Mouse (Mus musculus) WW6 (cell line): ENCODE measurements around the gene Rnh1.

ENCODE experiments used
- DNase-seq: peaks from one replicate; pipeline ENCODE4 v3.0.0-alpha.2; 2013; ENCODE audit warnings: low read depth, low spot score

The Rnh1 gene

DNA sequence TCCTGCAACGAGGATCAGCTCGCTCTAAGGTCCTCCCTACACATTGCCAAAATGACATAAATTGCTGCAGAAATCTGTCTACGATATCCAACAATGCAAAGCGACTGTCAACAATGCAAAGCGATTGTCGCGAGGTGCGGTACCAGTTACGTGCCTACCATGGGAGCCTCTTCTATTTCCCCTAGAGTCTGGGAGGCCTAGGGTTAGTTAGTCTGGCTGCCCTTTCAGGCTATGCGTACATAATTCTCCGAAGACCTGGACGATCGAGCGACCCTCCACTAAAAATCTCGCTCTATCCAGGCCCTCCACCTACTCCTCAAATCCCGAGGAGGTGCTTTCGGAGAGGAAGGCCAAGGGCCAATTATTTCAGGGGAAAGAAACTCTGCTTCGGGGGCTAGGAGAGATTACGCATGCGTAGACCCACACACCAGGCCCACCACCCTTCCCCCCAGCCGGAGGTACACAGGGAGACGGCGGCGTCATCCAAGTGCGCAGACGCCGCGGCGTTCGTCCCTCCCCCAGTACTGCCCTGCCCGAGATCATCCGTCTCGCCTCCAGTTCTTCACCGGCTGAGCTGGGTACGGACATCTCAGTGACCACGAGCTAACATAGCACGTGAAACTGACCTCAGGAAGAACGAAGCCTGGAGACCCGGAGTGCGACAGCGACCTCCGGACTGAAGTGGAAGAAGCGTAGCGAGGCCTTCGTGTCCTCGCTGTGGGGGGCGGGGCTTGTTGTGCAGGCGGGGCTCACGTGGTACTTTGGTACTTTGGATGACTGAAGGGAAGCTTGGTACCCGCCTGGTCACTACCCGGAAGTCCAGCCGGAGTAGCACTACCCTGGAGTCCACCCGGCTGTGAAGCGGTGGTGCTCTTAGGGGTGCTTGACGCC is at the start of gene Rnh1:
Gene Rnh1, minus strand, starts transcription at position 742 of the 891 bp plus-strand sequence.
- peak; percentile 84 for DNase-seq

DNA sequence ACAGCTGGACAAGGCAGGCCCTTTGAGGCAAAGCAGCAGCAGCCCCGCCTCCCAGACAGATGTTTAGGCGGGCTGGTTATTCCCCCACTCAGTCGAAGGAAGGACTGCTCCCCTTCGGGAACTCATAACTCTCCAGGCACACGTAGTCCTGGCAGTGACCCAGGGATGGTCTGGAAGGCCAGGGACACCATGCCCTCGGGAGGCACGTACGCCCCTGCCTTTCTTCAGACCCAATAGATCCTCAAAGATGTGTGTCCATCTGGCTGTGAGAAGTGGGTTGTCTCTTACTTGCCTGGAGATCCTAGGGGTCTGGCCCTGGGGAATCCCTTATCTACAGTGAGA is 49.4 kb upstream of the Rnh1 start:
- DNase-seq: no peak

GRCm38 (mm10) chr7:141221249-141222125 is 48.8 kb upstream of the Rnh1 start:
- DNase-seq: peak; percentile 88

- no peak for DNase-seq
These were observed 47.7 kb upstream of the Rnh1 start for GRCm38 (mm10) chr7:141220377-141220776.

- DNase-seq: no peak
These were observed 47.0 kb upstream of the Rnh1 start for GRCm38 (mm10) chr7:141219558-141220099.

DNA sequence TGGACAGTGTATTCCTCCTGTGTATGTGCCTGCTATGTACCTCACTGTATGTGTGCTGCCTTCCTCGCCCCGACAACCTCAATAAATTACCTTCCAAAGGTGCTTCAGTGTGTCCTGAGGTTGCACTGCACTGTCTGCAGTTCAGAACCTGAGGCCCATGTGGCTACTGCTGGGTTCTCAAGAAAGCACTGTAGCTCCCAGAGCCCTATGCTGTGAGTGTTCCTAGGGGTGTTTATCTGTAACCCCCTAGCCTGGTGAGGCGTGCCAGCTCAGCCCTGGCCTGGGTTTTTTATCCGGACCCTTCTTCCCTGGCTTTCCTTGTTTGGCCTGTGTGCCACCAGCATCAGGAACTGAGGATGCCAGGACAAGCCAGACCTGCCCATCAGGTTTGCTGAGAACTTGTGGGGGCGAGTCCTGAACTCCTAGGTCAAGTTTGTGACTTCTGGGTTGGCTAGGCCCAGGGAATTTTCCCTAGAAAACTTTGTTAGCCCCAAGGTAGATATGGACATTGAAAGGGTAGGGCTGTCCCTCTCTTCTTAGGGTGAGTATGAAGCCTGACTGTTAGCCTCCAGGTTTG is 46.0 kb upstream of the Rnh1 start:
- no peak for DNase-seq

GRCm38 (mm10) chr7:141218141-141218540 is 45.5 kb upstream of the Rnh1 start:
- DNase-seq: no peak

- no peak for DNase-seq
These were observed 44.8 kb upstream of the Rnh1 start for GRCm38 (mm10) chr7:141217343-141218013.

- no peak for DNase-seq
These were observed 44.2 kb upstream of the Rnh1 start for GRCm38 (mm10) chr7:141216894-141217293.

DNA sequence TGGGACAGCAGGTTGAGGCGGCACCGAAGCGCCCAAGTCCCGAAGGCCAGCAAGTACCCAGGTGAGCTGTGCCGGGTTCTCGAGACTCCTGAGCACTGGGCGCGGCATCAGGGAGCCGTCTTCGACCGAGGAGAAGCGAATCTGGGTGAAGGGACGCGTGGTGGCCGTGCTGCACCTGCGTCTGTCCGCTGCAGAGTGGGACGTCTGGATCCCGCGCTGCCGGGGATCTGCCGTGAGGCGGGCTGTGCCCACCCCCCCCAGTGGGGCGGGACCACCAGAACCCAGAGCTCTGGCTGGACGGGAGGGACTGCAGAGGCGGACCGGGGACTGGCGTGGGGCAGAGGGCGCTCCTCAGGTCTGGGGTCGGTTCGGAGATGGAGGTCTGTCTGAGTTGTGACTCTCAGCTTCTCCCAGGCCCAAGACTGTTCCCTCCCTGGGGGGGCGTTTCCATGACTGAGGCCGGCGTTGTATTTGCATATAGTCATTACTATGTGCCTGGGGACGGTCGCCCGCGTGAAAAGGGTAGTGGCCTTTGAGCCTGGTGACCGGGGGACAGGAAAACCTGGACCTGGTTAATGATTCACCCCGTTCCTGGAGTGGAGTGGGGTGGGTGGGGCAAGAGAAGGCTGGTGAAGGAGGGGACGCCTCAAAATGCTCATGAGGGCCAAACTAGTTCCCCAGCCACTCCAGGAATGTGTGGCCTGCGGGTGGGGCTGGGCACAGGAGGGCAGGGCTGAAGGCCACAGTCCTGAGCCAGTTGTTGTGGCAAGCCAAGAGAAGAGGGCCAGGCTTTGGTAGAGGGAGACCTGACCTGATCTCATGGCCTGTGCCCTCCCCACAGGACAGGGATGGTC is 43.5 kb upstream of the Rnh1 start:
- DNase-seq: no peak

DNA sequence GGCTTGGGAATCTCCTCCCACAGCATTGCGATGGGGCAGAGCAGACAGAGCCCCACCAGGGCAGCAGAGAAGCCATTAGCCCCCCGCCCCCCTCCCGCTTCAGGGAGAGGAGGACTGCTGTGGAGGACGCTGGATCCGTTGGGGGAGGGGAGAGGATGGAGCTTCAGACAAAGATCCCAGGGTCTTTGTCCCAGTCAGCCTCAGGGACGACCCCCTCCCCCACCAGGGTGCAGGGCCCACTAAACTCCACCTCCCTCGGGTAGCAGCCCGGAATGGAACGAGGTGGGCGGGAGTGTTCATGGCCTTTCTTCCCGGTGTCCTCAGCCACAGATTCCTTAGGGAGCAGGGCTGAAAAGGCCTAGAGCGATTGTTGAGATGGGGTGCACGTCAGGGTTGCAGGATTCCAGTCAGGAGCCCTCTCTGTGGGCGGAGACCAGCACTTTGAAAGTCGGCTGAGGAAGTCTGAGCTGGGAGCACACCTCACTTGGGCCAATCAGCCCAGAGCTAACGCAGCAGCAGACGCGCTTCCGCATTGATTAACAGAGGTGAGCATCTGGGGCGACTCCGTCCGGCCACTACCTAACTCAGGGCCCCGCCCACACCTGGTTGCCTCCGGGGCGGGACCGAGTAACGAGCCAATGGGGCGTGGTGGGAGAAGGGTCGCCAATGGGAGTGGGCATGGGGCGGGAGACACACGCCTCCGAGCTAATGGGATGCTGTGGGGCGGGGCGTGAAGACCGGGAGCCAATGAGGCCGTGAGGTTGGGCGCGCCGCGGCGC is 42.6 kb upstream of the Rnh1 start, which contains the start of gene Rassf7:
Gene Rassf7, plus strand, starts transcription at position 760 of the 779 bp plus-strand sequence.
- peak; percentile 98 for DNase-seq

GRCm38 (mm10) chr7:141214310-141214709 is 41.7 kb upstream of the Rnh1 start:
- no peak for DNase-seq

GRCm38 (mm10) chr7:141213605-141214235 is 41.1 kb upstream of the Rnh1 start, which contains the start of gene Lmntd2:
Gene Lmntd2 (minus strand): TSS chr7:141214080.
- no peak for DNase-seq

DNA sequence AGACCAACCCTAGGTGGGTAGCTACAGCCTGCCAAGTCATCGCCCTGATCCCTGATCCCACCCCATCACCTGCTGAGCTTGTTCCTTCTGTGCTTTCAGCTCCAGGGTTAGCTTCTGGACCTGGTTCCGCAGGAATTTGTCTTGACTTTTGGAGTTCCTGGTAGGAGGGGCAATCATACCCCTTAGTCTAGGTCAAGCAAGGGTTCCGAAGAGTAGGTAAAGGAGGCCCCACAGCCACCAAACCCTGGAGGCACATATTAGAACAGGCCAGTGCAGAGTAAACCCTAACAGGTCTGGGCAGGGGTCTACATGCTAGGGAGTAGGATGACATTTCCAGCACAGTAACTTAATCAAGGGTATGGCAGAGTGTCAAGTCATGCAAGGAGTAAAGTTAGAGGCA is 40.5 kb upstream of the Rnh1 start:
- DNase-seq: no peak

DNA sequence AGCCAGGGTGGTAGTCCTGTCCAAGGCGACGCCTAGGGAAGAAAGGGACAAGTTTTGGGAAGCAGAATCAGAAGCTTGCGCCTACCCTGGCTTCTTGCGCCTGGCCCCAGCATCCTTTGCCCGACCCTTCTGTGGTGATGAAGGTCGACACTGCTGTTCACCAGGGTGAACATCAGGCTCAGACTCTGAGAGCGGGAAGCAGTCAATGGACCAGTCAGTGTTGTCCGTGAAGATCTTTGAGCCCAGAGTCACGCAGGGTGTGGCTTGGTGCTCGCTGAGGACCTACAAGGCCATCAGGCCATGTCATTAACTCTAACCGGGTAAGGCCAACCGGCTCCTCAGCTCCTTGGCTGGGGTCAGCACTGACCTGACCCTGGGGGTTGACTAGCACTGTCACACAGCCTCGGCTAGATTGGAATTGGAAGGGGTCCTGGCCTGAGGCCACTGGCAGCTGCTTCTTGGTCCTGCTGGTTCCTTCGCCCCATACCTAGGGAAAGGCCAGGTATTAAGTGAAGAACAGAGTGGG is 38.0 kb upstream of the Rnh1 start:
- DNase-seq: no peak

GRCm38 (mm10) chr7:141210137-141210536 is 37.5 kb upstream of the Rnh1 start:
- DNase-seq: no peak

DNA sequence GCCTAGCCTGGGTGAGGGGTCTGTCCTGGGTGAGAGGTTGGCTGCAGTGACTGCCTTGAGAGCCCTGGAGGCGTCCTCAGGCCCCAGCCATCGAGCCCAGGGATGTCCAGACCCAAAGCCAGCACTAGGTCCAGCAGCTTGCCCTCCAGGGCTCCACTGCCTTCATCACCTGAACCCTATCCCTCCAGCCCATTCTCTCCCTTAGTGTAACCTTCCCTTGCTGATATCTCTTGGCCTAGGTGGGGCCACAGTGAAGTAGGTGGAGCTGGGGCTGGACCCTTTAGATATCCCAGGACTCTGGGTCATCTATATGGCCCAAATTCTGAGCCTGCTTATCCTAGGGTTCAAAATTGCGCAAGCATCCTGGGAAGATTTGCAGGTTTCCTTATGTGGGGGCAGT is 36.9 kb upstream of the Rnh1 start:
- DNase-seq: no peak

DNA sequence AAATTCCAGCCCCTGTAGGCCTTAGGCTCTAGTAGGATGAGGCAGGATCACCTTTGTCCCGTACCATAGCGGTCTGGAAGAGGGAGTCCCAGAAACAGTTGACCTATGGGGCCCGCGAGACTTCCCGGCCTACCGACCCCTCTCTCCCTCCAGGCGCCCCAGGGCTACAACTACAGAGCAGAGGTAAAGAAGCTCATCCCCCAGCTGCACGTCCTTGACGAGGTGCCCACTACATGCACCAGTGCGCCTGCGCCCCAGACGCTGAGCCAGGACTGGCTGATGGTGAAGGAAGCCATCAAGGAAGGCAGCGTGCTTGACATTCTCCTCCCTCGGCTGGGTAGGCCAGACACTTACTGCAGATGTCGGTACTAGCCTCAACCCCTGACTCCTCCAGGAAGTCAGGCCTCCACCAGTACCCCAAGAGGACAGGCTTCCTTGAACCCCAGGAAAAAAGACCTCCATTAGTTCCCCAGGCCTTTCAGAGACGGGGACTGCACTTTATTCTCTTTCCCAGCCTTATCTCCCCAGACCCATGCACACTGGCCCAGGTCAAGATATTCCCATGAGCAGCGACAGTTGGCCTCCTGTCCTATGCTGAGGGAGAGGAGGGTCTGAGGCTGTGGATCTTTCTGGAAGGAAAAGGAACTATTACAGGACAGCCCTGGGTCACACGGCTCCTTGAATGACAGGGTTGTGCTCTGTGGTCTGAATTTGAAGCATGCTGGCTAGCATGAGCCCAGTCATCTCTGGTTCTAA is 33.7 kb upstream of the Rnh1 start:
- DNase-seq: no peak
